Mouse (Mus musculus) regulatory T cell (primary cell): ENCODE data around the gene Arid3a.
"Not testable (repeated sequence)": the region's sequence is repeated elsewhere in the genome, so short reads cannot be mapped to it uniquely, and the experiment has no call there.

ENCODE experiments used
- in situ Hi-C: fragments of 300-600 bp; cut with MboI, MseI; formaldehyde crosslinking; loops from one replicate; pipeline ENCODE4 v1.15.1; 2025; ENCODE audit warnings: high pct_unique_total_duplicates

Gene Arid3a

GRCm38 (mm10) chr10:79926491-79927323 lies at the start of gene Arid3a:
Gene Arid3a (plus strand): TSS chr10:79927043.
- in situ Hi-C loops: no loop called here

GRCm38 (mm10) chr10:79877174-79877573 lies 49.7 kb upstream of the Arid3a start:
- in situ Hi-C loops: no loop called here

GRCm38 (mm10) chr10:79877757-79878156 lies 49.1 kb upstream of the Arid3a start:
- in situ Hi-C loops: no loop called here

- in situ Hi-C loops: no loop called here
Observed at GRCm38 (mm10) chr10:79879527-79879926, 47.3 kb upstream of the Arid3a start.

GRCm38 (mm10) chr10:79880721-79881120 lies 46.1 kb upstream of the Arid3a start:
- in situ Hi-C loops: no loop called here

GRCm38 (mm10) chr10:79881981-79882380 lies 44.9 kb upstream of the Arid3a start:
- in situ Hi-C loops: no loop called here

GRCm38 (mm10) chr10:79883297-79884084 lies 43.4 kb upstream of the Arid3a start:
- in situ Hi-C loops: no loop called here

- in situ Hi-C loops: no loop called here
Observed at GRCm38 (mm10) chr10:79884446-79884845, 42.4 kb upstream of the Arid3a start.

GRCm38 (mm10) chr10:79884938-79885337 lies 41.9 kb upstream of the Arid3a start:
- in situ Hi-C loops: not testable (repeated sequence)

- in situ Hi-C loops: no loop called here
Observed at GRCm38 (mm10) chr10:79886054-79886453, 40.8 kb upstream of the Arid3a start, which contains the start of gene Elane. Gene Elane (plus strand): TSS chr10:79886247.

GRCm38 (mm10) chr10:79886611-79887010 lies 40.2 kb upstream of the Arid3a start:
- in situ Hi-C loops: no loop called here

GRCm38 (mm10) chr10:79889386-79889785 lies 37.5 kb upstream of the Arid3a start:
- in situ Hi-C loops: no loop called here

GRCm38 (mm10) chr10:79890670-79891069 lies 36.2 kb upstream of the Arid3a start, which contains the start of gene Cfd:
Gene Cfd (plus strand): TSS chr10:79890853.
- in situ Hi-C loops: no loop called here

- in situ Hi-C loops: not testable (repeated sequence)
Observed at GRCm38 (mm10) chr10:79892451-79893118, 34.3 kb upstream of the Arid3a start.

GRCm38 (mm10) chr10:79896306-79896705 lies 30.5 kb upstream of the Arid3a start:
- in situ Hi-C loops: loop anchor here (5.0 kb wide), 1 partner anchor 41 kb away; no protein-coding TSS in a partner anchor

- in situ Hi-C loops: loop anchor here (5.0 kb wide), 1 partner anchor 40 kb away; no protein-coding TSS in a partner anchor
Observed at GRCm38 (mm10) chr10:79896814-79897213, 30.0 kb upstream of the Arid3a start.

- in situ Hi-C loops: loop anchor here (5.0 kb wide), 1 partner anchor 40 kb away; no protein-coding TSS in a partner anchor
Observed at GRCm38 (mm10) chr10:79897316-79898245, 29.3 kb upstream of the Arid3a start.

- in situ Hi-C loops: no loop called here
Observed at GRCm38 (mm10) chr10:79900951-79901410, 25.9 kb upstream of the Arid3a start.

- in situ Hi-C loops: no loop called here
Observed at GRCm38 (mm10) chr10:79906712-79907111, 20.1 kb upstream of the Arid3a start.

- in situ Hi-C loops: no loop called here
Observed at GRCm38 (mm10) chr10:79907415-79907814, 19.4 kb upstream of the Arid3a start.
